Mouse (Mus musculus) embryonic facial prominence, embryonic 13.5 days (tissue): ENCODE results near the gene Mpp4. TPM values are rescaled to one million over a fixed set of nuclear protein-coding genes. Genes with fewer than 3 reads are reported as not detected.
A peak's percentile ranks its signal among the peaks of the same experiment; 100 is the strongest.

Experiments
- ATAC-seq: fragments of 200-750 bp; cut with Nextera tagmentation; 2 replicates; pipeline ENCODE4 v1.8.0; 2017; ENCODE audit warnings: low read depth; ENCODE audit not compliant: insufficient number of reproducible peaks, insufficient read depth, low FRiP score, low TSS enrichment
- H3K27ac ChIP-seq: fragments of 300-500 bp; sonication (generic); 2 replicates; pipeline ENCODE4 v1.5.1; 2015; ENCODE audit warnings: moderate library complexity, mild to moderate bottlenecking, inconsistent platforms
- H3K27me3 ChIP-seq: fragments of 300-500 bp; sonication (generic); 2 replicates; pipeline ENCODE4 v1.6.1; 2015; ENCODE audit warnings: mild to moderate bottlenecking, inconsistent platforms
- H3K36me3 ChIP-seq: fragments of 300-500 bp; sonication (generic); 2 replicates; pipeline ENCODE4 v1.6.1; 2015; ENCODE audit warnings: mild to moderate bottlenecking, inconsistent platforms
- H3K4me1 ChIP-seq: fragments of 300-500 bp; sonication (generic); 2 replicates; pipeline ENCODE4 v1.6.1; 2015; ENCODE audit warnings: inconsistent platforms
- H3K4me2 ChIP-seq: fragments of 300-500 bp; sonication (generic); 2 replicates; pipeline ENCODE4 v1.6.1; 2015; ENCODE audit warnings: moderate library complexity, mild to moderate bottlenecking, inconsistent platforms
- H3K4me3 ChIP-seq: fragments of 300-500 bp; sonication (generic); 2 replicates; pipeline ENCODE4 v1.5.1; 2015; ENCODE audit warnings: mild to moderate bottlenecking, inconsistent platforms
- H3K9ac ChIP-seq: fragments of 300-500 bp; sonication (generic); 2 replicates; pipeline ENCODE4 v1.6.1; 2015; ENCODE audit warnings: mild to moderate bottlenecking, inconsistent platforms
- H3K9me3 ChIP-seq: fragments of 300-500 bp; sonication (generic); 2 replicates; pipeline ENCODE4 v1.6.1; 2016; ENCODE audit warnings: inconsistent platforms
- WGBS: fragments of 180-500 bp; shearing (Covaris S2); methylation state at CpG from one replicate; pipeline ENCODE4 v1.1.7; 2015; ENCODE audit warnings: mixed read lengths; 5-methylcytosine and 5-hydroxymethylcytosine counted together
- polyA plus RNA-seq: library from polyadenylated mRNA; unstranded; fragments of >200 nt; fragmentation: Nextera tagmentation; extraction: Ambion mirVana; gene quantifications from 2 replicates; pipeline ENCODE4 v1.2.1, GENCODE M21; 2015

The Mpp4 gene
- polyA plus RNA-seq, 1 experiment from 2014 or later, result 0.38 TPM

- 86% methylated on average over 4 of the region's 4 CpGs for WGBS
- H3K4me2 ChIP-seq, result no peak overlapping the region
Observed at GRCm38 (mm10) chr1:59167654-59168425, 4.7 kb upstream of the Mpp4 start.

GRCm38 (mm10) chr1:59166232-59166905 is 3.2 kb upstream of the Mpp4 start:
- Histone ChIP-seq H3K9me3 (no peaks in the 10 kb centered on the region), H3K27ac (no peak overlapping the region), H3K4me2 (no peak overlapping the region), H3K4me1 (peaks cover 13% of the 10 kb centered on the region; the same call in 1 of the 2 replicates), H3K9ac (no peak overlapping the region), H3K4me3 (no peak overlapping the region), H3K36me3 (peaks cover 51% of the 10 kb centered on the region), H3K27me3 (no peaks in the 10 kb centered on the region)
- 90% methylated on average over 9 of the region's 9 CpGs for WGBS
- no peak for ATAC-seq

More at GRCm38 (mm10) chr1:59167654-59168425, 4.7 kb upstream of the Mpp4 start:
- Histone ChIP-seq H3K9ac (no peak overlapping the region), H3K27ac (no peak overlapping the region), H3K36me3 (peaks cover 62% of the 10 kb centered on the region), H3K4me3 (no peak overlapping the region), H3K9me3 (no peaks in the 10 kb centered on the region), H3K4me1 (0 out of 2 replicates have a peak, but pooled peaks cover 8% of the 10 kb centered on the region), H3K27me3 (no peaks in the 10 kb centered on the region)
- ATAC-seq, result no peak

- 43% methylated on average over 5 of the region's 5 CpGs for WGBS
- H3K4me1 ChIP-seq, result peaks cover 13% of the 10 kb centered on the region; the same call in 1 of the 2 replicates
- H3K36me3 ChIP-seq, result peaks cover 40% of the 10 kb centered on the region
- H3K4me3 ChIP-seq, result no peak overlapping the region
- no peaks in the 10 kb centered on the region for H3K9me3 ChIP-seq
- no peak overlapping the region for H3K4me2 ChIP-seq
- H3K27me3 ChIP-seq, result no peaks in the 10 kb centered on the region
- ATAC-seq, result no peak
- no peak overlapping the region for H3K9ac ChIP-seq
- H3K27ac ChIP-seq, result no peak overlapping the region
Observed at GRCm38 (mm10) chr1:59163918-59164317, 729 bp upstream of the Mpp4 start.

GRCm38 (mm10) chr1:59162309-59163024 is 722 bp downstream of the Mpp4 start:
- Histone ChIP-seq H3K27me3 (no peaks in the 10 kb centered on the region), H3K4me1 (peaks cover 13% of the 10 kb centered on the region; the same call in 1 of the 2 replicates), H3K9me3 (no peaks in the 10 kb centered on the region), H3K4me3 (no peak overlapping the region), H3K27ac (peak overlapping the region; percentile 64; the same call in 1 of the 2 replicates), H3K36me3 (peaks cover 29% of the 10 kb centered on the region), H3K9ac (no peak overlapping the region), H3K4me2 (no peak overlapping the region)
- WGBS, result 36% methylated on average over 8 of the region's 8 CpGs
- no peak for ATAC-seq

GRCm38 (mm10) chr1:59161396-59161795 is 1.8 kb downstream of the Mpp4 start:
- ATAC-seq, result no peak
- peak overlapping the region; percentile 64; the same call in 1 of the 2 replicates for H3K27ac ChIP-seq
- H3K4me3 ChIP-seq, result no peak overlapping the region

GRCm38 (mm10) chr1:59160871-59161270 is 2.3 kb downstream of the Mpp4 start:
- H3K4me1 ChIP-seq, result peaks cover 13% of the 10 kb centered on the region; the same call in 1 of the 2 replicates
- no peak overlapping the region for H3K9ac ChIP-seq
- H3K4me3 ChIP-seq, result no peak overlapping the region
- no peaks in the 10 kb centered on the region for H3K27me3 ChIP-seq
- no peaks in the 10 kb centered on the region for H3K9me3 ChIP-seq
- WGBS, result 84% methylated on average over 6 of the region's 6 CpGs
- ATAC-seq, result no peak
- peaks cover 13% of the 10 kb centered on the region for H3K36me3 ChIP-seq
- no peak overlapping the region for H3K27ac ChIP-seq
- no peak overlapping the region for H3K4me2 ChIP-seq

More at GRCm38 (mm10) chr1:59161396-59161795, 1.8 kb downstream of the Mpp4 start:
- H3K9ac ChIP-seq, result no peak overlapping the region
- 69% methylated on average over 6 of the region's 6 CpGs for WGBS
- peaks cover 13% of the 10 kb centered on the region; the same call in 1 of the 2 replicates for H3K4me1 ChIP-seq
- H3K9me3 ChIP-seq, result no peaks in the 10 kb centered on the region
- peaks cover 18% of the 10 kb centered on the region for H3K36me3 ChIP-seq
- H3K4me2 ChIP-seq, result no peak overlapping the region
- H3K27me3 ChIP-seq, result no peaks in the 10 kb centered on the region

GRCm38 (mm10) chr1:59159136-59159535 is 4.1 kb downstream of the Mpp4 start:
- Histone ChIP-seq H3K27ac (no peak overlapping the region), H3K27me3 (no peaks in the 10 kb centered on the region), H3K9ac (no peak overlapping the region), H3K9me3 (no peaks in the 10 kb centered on the region), H3K4me1 (peaks cover 13% of the 10 kb centered on the region; the same call in 1 of the 2 replicates), H3K36me3 (0 out of 2 replicates have a peak, but pooled peaks cover 11% of the 10 kb centered on the region), H3K4me2 (no peak overlapping the region), H3K4me3 (no peak overlapping the region)
- WGBS, result 87% methylated on average over 3 of the region's 3 CpGs
- no peak for ATAC-seq

GRCm38 (mm10) chr1:59158498-59158897 is 4.7 kb downstream of the Mpp4 start:
- no peak overlapping the region for H3K9ac ChIP-seq
- no peaks in the 10 kb centered on the region for H3K9me3 ChIP-seq
- no peak overlapping the region for H3K27ac ChIP-seq
- H3K27me3 ChIP-seq, result no peaks in the 10 kb centered on the region
- ATAC-seq, result no peak
- H3K4me3 ChIP-seq, result no peak overlapping the region
- peaks cover 13% of the 10 kb centered on the region; the same call in 1 of the 2 replicates for H3K4me1 ChIP-seq
- H3K36me3 ChIP-seq, result 0 out of 2 replicates have a peak, but pooled peaks cover 6% of the 10 kb centered on the region
- 79% methylated on average over 7 of the region's 7 CpGs for WGBS
- no peak overlapping the region for H3K4me2 ChIP-seq

- no peak overlapping the region for H3K27ac ChIP-seq
- H3K4me2 ChIP-seq, result no peak overlapping the region
- no peaks in the 10 kb centered on the region for H3K36me3 ChIP-seq
- H3K9ac ChIP-seq, result no peak overlapping the region
- H3K4me1 ChIP-seq, result peaks cover 10% of the 10 kb centered on the region; the same call in 1 of the 2 replicates
- no peak overlapping the region for H3K4me3 ChIP-seq
- ATAC-seq, result no peak
- WGBS, result 82% methylated on average over 4 of the region's 4 CpGs
- H3K27me3 ChIP-seq, result no peaks in the 10 kb centered on the region
- H3K9me3 ChIP-seq, result no peaks in the 10 kb centered on the region
Observed at GRCm38 (mm10) chr1:59157846-59158245, 5.3 kb downstream of the Mpp4 start.

GRCm38 (mm10) chr1:59152346-59152745 is 10.8 kb downstream of the Mpp4 start:
- no peak for ATAC-seq
- no peak overlapping the region for H3K9ac ChIP-seq
- H3K36me3 ChIP-seq, result no peaks in the 10 kb centered on the region
- H3K4me1 ChIP-seq, result no peaks in the 10 kb centered on the region
- H3K9me3 ChIP-seq, result no peaks in the 10 kb centered on the region
- WGBS, result 69% methylated on average over 4 of the region's 4 CpGs
- H3K4me2 ChIP-seq, result no peak overlapping the region
- no peaks in the 10 kb centered on the region for H3K27me3 ChIP-seq
- H3K4me3 ChIP-seq, result no peak overlapping the region
- no peak overlapping the region for H3K27ac ChIP-seq

GRCm38 (mm10) chr1:59150542-59150941 is 12.6 kb downstream of the Mpp4 start:
- Histone ChIP-seq H3K9ac (no peak overlapping the region), H3K27me3 (no peaks in the 10 kb centered on the region), H3K4me3 (no peak overlapping the region), H3K9me3 (no peaks in the 10 kb centered on the region), H3K27ac (no peak overlapping the region), H3K4me1 (no peaks in the 10 kb centered on the region), H3K36me3 (no peaks in the 10 kb centered on the region), H3K4me2 (no peak overlapping the region)
- ATAC-seq, result no peak
- 69% methylated on average over 5 of the region's 5 CpGs for WGBS
